Mouse (Mus musculus): Measurements from ENCODE around the gene Lmntd1. TPM values are rescaled to one million over a fixed set of nuclear protein-coding genes. Genes with fewer than 3 reads are reported as not detected.

The Lmntd1 gene
- polyA plus RNA-seq, 1 experiment from 2014 or later: 0.33 TPM

Other genes with a start within 250 kb of the Lmntd1 start
- gene Tuba3b, start 1.4 kb upstream of the Lmntd1 start, polyA plus RNA-seq (2015; fragmentation: Nextera tagmentation; extraction: Ambion mirVana): 0.09 and 0.21 TPM in 2 replicates
- 2.0 and 2.1 TPM in 2 replicates for gene Rassf8, start 132.4 kb upstream of the Lmntd1 start, polyA plus RNA-seq (2015; fragmentation: Nextera tagmentation; extraction: Ambion mirVana)

All from thymus, postnatal 0 days (tissue).